Mouse (Mus musculus): Measurements from ENCODE around the gene Scd3.

Scd3 gene

DNA sequence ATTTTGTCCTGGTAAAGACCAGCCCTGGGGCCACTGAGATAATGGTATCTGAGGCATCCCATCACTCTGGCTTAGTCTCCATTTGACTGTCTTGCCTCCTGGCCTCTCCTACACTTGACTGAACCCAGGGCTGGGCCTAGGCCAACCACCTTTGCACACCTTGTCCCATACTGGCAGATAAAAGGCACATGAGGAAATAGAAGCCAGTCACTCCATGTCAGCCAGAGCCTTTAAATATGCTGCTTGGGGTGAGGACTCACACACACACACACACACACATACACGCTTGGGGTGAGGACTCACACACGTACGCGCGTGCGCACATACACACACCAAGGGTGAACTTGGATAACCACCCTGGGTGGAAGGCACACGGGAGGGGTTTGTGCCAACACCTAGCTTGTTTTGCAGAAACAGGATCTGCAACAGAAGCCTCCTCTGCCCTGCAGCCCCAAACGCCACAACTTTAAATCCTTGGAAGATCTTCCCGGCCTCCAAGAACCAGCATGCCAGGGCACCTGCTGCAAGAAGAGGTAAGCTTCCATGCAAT lies at the start of gene Scd3:
Scd3 (plus strand) TSS at position 255 of the 550 bp plus-strand sequence.
- DNase-seq (ENCODE audit: low spot score in 2 of 2) = no peak

DNA sequence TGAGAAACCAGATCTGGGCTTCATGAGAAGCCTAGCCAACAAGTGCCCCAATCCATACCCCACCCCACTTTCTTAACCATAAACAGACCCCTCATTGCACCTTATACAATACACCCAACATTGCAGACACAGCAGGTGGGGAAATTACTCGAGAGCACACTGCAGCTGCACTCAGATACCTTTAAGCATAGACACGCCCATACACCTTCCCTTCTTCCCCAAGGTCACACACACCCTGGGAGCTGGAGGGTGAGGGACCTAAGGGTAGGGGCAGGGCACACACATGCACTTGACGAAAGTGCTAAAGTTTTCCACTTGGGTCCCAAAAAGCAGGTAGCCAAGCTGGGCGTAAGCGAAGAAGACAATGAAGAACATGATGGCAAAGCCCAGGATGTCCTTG lies 49.3 kb upstream of the Scd3 start:
- no peak for DNase-seq (ENCODE audit: low spot score in 2 of 2)

DNA sequence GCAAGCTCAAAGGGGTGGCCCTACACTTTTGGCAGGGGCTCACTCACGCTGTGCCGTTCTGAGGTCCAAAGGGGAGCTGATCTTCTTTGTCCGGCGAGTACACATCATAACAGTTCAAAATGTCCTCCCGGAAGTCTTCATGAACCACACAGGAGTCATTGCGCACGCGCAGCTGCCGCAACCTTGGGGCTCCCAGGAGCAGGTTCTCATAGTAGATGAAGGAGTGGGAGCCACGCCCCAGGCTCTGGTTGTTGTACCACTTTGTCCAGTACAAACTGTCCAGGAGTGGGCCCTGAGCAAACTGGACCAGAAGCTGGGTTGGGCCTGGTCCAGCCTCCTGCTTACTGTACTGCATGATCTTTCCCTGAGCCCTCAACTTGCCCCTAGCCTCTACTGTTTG lies 46.1 kb upstream of the Scd3 start:
- no peak for DNase-seq (ENCODE audit: low spot score in 2 of 2)

- DNase-seq (ENCODE audit: low spot score in 2 of 2) = no peak
Observed at GRCm38 (mm10) chr19:44159386-44159785, 43.7 kb upstream of the Scd3 start.

DNA sequence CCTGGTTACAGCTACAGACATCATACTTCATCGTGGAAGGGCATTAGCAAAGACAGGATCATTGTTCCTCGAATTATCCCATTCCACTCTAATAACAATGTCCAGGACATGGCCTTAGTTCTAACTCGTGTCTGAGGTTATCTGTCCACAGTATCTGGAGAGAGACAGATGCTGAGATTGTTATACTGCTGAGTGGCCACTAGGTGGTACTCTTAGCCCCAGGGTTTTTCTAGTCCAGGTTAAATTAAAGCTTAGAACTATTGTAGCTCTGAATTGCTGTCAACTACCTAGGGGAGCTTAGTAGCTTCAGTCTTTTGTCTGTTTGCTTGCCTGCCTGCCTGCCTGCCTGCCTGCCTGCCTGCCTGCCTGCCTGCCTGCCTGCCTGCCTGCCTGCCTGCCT lies 41.6 kb upstream of the Scd3 start:
- no peak for DNase-seq (ENCODE audit: low spot score in 2 of 2)

DNA sequence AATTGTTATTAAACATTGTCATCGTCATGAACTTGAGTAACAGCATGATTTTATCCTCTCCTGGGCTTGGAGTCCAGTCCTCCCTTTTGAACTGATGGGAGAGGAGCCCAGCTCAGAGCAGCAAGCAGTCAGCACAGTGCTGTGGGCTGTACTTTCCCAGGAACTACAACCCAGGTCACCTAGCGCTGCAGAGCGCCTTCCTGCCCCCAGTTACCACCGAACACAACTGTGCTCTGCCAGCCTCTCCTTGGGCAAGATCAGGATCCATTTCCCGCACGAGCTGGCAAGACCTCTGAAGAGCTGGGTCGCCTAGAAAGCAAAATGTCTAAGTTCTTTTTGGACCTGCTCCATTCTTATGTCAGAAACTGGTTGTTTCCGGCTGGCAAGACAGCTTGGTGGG lies 28.2 kb upstream of the Scd3 start:
- no peak for DNase-seq (ENCODE audit: low spot score in 2 of 2)

DNA sequence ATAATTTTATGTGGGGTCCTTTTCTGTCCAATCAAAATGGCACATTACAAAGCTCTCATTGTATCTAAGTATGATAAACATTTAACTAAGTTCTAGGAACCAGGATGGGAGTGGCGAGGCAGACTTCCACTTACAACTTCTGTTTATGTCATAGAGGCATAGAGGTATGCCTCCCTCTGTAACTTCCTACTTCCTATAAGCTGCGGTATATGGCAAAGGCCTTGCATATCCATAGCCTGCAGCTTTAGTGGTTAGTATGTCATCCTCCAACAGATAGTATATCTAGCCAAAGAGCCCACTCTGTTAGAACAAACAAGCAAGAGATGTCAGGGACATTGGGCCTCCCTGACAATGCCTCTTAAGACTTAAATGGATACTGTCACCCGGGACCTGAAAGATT lies 26.3 kb upstream of the Scd3 start:
- no peak for DNase-seq (ENCODE audit: low spot score in 2 of 2)

- DNase-seq (ENCODE audit: low spot score in 2 of 2) = no peak
Observed at GRCm38 (mm10) chr19:44180502-44180901, 22.6 kb upstream of the Scd3 start.

- DNase-seq (ENCODE audit: low spot score in 2 of 2) = no peak
Observed at GRCm38 (mm10) chr19:44183968-44184367, 19.1 kb upstream of the Scd3 start.

DNA sequence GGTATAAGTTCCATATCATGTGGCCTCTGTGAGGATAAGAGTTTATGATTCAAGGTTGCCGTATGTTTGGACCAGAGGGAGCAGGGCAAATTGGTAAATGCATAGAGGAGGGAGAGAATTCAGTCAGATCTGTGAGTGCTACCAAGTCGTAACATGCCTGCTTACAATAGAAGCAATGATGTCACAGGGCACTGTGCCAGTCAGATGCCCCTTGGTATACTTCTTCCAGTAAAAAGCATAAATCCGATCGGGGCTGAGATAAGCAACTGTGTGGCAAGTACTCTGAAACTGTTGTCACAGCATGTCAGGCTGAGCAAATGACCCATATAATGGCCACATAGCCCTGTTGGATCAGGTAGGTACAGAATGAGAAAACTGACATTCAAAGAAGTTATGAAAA lies 14.0 kb upstream of the Scd3 start:
- peak in 1 of 2 experiments; percentile 70 for DNase-seq (ENCODE audit: low spot score in 2 of 2)

DNA sequence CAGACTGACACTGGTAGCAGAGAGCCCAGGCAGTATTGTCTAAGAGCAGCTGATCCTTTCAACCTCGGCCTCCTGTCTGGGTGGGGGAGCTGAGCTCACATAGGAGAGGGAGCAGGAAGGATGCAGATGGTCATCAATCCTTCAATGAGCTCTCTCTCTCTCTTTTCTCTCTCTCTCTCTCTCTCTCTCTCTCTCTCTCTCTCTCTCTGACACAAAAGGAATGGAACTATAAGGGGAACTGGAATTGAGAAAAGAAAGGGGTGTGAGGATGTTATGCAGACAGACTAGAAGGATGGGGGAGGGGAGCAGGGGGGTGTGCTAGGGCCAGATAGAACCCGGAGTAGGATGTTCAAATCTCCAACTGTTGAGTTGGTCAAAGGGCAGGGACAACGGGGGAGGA lies 10.7 kb upstream of the Scd3 start, which contains the start of gene Pkd2l1:
Pkd2l1 (minus strand) TSS at position 101 of the 400 bp plus-strand sequence.
- DNase-seq (ENCODE audit: low spot score in 2 of 2) = no peak

- DNase-seq (ENCODE audit: low spot score in 2 of 2) = no peak
Observed at GRCm38 (mm10) chr19:44193906-44194305, 9.2 kb upstream of the Scd3 start.

- peak in 1 of 2 experiments; percentile 27 for DNase-seq (ENCODE audit: low spot score in 2 of 2)
Observed at GRCm38 (mm10) chr19:44195138-44195537, 7.9 kb upstream of the Scd3 start.

- no peak for DNase-seq (ENCODE audit: low spot score in 2 of 2)
Observed at GRCm38 (mm10) chr19:44197053-44197852, 5.8 kb upstream of the Scd3 start.

DNA sequence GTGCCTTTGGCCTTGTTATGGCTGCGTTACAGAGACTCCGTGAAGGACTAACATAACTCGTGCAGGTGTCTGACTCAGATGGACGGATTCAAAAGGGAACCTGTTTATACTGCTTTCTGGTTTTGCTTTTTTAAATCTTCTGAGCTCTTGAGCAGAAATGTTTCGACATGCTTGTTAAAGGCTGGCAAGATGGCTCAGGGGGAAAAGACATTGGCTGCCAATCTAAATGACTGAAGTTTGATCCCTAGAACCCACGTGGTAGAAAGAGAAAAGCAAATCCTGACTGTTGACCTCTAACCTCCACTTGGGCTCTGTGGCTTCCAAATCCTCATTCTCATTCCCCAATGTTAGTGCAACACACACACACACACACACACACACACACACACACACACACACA lies 4.6 kb upstream of the Scd3 start:
- no peak for DNase-seq (ENCODE audit: low spot score in 2 of 2)

DNA sequence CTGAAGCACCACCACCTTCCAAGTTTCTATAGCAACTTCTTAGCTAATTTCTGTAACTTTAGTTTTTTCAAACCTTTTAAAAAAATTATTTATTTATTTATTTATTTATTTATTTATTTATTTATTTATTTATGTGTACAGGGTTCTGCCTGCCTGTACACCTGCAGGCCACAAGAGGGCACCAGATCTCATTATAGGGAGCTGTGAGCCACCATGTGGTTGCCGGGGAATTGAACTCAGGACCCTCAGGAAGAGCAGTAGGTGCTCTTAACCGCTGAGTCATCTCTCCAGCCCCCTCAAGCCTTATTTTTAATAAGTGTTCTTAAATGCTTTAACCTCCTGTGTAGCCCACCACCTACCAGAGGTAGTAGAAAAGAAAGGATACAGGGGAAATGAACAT lies 4.1 kb upstream of the Scd3 start:
- no peak for DNase-seq (ENCODE audit: low spot score in 2 of 2)

DNA sequence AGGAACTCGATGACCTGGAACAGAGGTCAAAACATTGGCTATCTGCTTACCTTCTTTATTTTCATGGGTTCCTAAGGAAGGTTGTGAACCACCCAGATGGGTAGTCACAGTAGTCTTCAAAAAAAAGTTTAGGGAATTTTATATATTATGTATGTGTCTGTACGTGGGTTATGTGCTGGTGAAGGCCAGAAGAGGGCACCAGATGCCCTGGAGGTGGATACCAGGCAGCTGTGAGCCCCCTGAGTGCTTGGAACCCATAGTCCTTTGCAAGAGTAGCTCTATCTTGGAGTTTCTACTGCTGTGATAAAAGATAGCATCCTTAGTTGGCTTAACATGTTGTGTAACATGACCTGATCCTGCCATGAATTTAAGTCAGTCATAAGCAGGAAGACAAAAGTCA lies 4.0 kb downstream of the Scd3 start:
- no peak for DNase-seq (ENCODE audit: low spot score in 2 of 2)

- no peak for DNase-seq (ENCODE audit: low spot score in 2 of 2)
Observed at GRCm38 (mm10) chr19:44215255-44215654, 12.2 kb downstream of the Scd3 start.

DNA sequence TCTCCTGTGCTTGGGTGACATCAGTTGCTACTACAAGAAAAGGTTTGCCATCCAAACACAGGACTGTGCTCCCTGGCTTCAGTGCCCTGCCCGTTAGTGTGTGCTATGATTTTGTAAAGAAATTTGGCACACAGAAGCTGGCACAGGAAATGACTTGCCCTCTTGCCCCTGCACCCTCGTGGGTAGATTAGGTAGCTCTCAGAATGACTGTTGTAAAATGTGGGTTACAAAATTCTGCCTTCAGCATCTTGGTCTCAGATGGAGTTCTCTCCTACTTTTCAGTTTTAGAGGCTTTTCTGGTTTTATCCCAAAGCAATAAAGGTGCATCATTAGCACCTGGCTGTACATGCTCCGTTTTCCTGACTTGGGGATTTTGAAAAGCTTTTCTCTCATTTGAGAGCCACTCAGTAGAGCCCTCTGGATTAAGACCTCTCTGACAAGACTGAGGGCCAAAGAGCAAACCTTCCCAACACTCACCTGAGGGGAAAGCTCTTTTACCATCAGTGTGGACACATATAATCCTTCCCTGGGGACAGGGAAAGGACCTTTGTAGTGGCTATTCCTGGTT lies 15.0 kb downstream of the Scd3 start:
- no peak for DNase-seq (ENCODE audit: low spot score in 2 of 2)

DNA sequence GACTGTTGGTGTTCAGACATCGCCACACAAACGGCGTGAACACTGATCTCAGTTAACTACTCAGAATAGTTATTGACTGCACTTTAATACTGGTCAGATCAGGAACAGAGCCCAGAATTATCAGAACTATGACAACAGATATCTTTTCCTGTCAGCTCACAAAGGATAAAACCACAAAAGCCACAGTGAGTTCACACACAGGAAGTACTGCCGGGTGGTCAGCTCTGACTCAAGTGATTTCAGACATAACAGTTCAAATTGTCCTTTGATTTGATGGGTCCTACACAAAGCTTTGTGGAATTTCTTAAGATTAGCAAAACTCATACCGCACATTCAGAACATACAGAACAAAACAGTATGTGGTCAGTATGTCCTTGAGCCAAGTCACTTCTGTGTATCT lies 22.7 kb downstream of the Scd3 start:
- DNase-seq (ENCODE audit: low spot score in 2 of 2) = no peak

DNA sequence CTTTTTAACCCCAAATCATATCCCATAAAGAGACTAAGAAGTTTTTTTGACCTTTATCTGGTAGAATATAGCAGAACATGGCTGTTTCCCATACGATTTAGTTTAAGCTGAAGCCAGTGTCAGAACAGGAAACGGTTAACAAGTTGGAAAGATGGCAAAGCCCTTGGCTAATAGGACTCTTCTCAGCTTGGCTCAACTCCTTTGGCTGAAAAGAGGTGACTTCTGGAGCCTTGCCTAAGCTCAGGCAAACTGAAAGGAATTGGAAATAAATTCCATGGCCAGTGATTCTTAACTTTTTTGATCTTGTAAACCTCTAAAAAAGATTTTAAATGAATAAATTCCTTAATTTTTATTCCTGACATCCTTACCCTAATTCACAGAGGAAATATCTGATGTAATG lies 26.7 kb downstream of the Scd3 start:
- no peak for DNase-seq (ENCODE audit: low spot score in 2 of 2)

DNA sequence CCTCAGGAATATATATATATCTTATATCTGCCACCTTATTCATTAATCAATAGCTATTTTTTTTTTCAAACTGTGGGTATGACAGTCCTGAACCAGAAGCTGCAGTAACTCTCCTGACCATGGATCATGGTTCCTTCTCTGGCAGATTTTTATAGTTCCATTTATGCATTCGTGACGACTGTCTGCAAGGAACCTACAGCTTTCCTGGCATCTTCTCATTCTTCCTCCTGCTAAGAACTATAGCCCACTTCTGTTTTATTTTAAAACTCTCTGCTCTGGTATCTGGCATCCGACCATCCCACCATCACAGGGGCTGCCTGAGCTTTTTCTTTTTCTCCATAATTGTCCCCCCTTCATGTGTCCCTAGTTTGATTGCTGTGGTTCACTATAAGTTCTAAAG lies 27.1 kb downstream of the Scd3 start:
- DNase-seq (ENCODE audit: low spot score in 2 of 2) = no peak

DNA sequence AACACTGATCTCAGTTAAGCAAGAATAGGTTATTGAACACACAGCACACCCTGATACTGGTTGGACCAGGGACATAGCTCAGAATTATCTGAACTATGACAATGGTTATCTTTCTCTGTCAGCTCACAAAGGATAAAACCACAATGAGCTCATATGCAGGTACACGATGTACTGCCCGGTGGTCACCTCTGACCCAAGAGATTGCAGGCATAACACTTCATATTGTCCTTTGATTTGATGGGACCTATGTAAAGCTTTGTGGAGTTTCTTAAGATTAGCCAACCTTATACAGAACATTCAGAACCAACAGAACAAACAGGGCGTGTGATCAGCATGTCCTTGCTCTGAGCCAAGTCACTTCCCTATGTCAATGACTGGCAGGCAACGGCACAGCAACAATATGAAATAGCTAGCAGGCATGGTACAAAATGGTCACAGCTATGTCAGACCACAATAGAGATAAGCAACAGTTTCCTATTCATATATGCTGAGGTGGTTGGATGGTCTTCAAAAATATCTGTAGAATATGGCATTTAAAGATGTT lies 28.6 kb downstream of the Scd3 start:
- no peak for DNase-seq (ENCODE audit: low spot score in 2 of 2)

Measured in urinary bladder, adult 18-20 months (tissue).